Mouse (Mus musculus) left cerebral cortex, adult 8-10 months (tissue): ENCODE data around the gene Slc22a17. TPM values are rescaled to one million over a fixed set of nuclear protein-coding genes. Genes with fewer than 3 reads are reported as not detected.

Source experiments
- DNase-seq, 2 experiments: peaks; one replicate each; pipeline ENCODE4 v3.0.0; 2022; ENCODE audit warnings: low spot score in 2 of 2
- total RNA-seq, 4 experiments: library from RNA; stranded (reverse); gene quantifications; 2 replicates each; pipeline ENCODE4 v1.2.4; 2022

Gene Slc22a17
- total RNA-seq, 4 experiments from 2014 or later: 565 to 622 (median 604) TPM

DNA sequence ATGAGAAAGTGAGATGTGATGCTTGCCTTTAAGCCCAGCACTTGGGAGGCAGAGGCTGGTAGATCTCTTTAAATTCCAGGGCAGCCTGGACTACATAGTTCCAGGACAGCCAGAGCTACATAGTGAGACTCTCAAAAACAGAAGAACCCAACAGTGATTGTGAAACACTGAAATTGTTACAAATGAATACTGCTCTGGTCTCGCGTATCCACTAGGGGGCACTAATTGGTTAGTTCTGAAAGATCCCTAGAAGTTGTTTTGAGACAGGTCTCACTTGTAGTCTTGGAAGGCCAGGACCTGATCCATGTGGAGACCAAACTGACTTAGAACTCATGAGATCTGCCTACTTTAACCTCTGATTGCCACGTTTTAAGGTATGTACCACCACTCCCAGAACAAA, 12.5 kb downstream of the Slc22a17 start:
- peak in 1 of 2 experiments; percentile 58 for DNase-seq

DNA sequence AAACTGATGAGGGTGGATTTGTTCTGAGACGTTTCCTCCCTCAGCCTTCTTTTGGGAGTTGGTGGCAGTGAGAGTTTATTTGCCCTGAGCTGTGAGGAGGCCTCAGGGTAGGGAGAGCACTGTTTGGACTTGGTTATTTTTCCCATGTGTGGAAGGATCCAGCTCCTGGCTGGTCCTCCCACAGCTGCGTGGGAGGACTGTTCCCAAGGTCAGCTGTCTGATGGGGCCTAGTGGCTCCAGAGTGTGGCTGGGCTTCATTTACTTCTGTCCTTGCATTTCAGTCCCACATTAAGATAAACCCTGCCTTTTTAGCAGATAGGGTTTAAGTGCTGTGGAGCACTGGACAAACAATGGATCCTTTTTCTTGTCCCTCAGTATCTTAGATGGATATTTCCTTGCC, 15.5 kb downstream of the Slc22a17 start:
- DNase-seq: no peak

DNA sequence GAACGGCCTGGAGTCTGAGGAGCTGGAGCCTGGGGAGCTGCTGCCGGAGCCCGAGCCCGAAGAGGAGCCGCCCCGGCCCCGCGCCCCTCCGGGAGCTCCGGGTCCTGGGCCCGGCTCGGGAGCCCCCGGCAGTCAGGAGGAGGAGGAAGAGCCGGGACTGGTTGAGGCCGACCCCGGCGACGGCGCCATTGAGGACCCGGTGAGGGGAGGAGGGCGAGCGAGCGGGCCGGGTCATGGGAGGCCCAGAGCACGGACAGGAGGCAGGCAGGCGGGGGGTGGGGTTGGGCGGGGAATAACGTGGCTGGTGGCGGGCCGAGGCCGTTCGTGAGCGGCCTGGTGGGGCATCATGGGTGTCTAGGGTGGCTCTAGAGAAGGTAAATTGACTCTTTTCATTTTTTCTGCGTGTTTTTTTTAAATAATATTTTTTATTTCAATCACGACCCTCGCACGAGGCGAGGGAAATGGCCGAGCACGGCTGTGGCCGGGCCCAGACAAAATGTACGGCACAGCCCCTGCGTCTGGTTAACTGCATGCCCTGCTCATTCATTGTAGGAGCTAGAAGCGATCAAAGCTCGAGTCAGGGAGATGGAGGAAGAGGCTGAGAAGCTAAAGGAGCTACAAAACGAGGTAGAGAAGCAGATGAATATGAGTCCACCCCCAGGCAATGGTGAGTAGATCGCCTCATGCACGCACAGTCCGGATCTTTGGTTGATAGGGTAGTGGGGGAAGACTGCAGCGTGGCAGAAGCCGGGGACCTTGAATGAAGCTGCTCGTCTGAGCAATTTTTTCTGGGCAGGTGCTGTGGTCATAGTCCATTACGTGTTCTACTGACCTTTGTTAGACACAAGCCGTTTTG, 18.4 kb downstream of the Slc22a17 start:
- peak in 1 of 2 experiments; percentile 49 for DNase-seq

DNA sequence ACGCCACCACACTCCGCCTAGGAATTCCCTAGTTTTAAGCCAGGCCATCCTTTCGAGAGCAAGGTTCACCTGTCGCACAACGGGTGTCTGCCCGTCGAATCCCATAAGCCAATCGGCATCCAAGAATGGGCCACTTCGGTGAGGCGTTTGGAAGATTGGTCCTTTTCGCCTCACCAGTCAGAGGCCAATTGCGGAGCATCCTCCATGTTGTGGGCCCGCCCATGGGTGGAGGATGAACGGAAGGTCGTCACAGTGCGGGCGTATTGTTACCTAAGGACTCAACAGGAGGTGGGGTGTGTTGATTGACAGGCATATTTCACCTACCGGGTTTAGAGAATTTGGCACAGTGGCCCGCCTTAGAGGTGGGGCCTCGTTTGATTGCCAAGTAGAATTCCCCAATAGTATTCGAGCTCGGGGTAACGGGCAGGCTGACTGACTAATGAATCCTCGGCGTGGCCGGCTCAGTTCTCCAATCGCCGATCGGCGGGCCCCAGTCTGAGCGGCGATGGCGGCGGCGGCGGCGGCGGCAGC, 19.2 kb downstream of the Slc22a17 start:
- DNase-seq: peak; percentile 97 to 100

DNA sequence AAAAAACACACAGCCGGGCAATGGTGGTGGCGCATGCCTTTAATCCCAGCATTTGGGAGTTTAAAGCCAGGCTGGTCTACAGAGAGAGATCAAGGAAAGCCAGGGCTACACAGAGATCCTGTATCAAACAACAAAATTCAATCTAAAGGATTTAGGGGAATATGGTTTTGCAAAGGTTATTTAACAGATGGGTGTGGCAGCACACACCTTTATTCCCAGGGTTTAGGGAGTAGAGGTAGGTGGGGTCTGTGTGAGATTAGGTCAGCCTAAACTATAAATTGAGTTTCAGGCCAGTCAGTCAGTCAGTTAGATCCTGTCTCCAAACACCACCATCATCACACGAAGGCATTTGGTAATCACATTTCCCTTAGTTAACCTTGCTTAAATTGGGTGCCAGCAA, 20.7 kb downstream of the Slc22a17 start, which contains the start of gene Pabpn1:
TSS of gene Pabpn1 (plus strand) at position 301 of the 400 bp plus-strand sequence.
- no peak for DNase-seq

DNA sequence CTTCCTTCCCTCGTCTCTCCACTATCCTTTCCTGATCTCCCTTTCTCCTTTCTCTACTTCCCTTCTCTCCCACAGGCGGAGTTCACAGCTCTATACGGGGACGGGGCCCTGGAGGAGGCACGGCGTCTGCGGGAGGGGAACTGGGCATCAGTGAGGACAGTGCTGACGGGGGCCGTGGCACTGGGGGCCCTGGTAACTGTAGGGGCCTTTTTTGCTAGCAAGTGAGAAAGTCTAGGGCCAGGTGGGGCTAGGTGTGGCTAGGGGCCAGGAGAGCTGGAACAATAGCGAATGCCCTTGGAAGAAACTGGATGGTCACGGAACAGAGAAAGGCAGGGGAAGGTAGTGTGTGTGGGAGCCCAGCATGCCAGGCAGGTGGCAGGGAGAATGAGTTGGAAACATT, 27.6 kb downstream of the Slc22a17 start:
- no peak for DNase-seq

DNA sequence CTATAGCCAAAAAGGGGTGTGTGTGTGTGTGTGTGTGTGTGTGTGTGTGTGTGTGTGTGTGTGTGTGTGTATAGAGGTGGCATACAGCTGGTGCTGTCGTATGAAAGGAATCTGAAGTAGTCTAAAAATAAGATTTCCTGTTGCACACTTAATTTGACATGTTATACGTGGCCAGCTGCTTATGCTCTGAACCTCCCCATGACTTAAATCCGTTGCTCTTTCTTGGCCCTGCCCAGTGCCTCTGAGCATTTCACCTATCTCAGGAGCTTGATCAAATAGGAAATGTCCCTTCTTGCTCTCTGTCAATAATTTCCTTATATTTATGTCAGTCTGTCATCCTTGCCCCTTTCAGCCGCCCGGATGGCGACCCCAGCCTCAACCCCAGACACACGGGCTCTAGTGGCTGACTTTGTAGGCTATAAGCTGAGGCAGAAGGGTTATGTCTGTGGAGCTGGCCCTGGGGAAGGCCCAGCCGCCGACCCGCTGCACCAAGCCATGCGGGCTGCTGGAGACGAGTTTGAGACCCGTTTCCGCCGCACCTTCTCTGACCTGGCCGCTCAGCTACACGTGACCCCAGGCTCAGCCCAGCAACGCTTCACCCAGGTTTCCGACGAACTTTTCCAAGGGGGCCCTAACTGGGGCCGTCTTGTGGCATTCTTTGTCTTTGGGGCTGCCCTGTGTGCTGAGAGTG, 28.8 kb downstream of the Slc22a17 start:
- DNase-seq: no peak

DNA sequence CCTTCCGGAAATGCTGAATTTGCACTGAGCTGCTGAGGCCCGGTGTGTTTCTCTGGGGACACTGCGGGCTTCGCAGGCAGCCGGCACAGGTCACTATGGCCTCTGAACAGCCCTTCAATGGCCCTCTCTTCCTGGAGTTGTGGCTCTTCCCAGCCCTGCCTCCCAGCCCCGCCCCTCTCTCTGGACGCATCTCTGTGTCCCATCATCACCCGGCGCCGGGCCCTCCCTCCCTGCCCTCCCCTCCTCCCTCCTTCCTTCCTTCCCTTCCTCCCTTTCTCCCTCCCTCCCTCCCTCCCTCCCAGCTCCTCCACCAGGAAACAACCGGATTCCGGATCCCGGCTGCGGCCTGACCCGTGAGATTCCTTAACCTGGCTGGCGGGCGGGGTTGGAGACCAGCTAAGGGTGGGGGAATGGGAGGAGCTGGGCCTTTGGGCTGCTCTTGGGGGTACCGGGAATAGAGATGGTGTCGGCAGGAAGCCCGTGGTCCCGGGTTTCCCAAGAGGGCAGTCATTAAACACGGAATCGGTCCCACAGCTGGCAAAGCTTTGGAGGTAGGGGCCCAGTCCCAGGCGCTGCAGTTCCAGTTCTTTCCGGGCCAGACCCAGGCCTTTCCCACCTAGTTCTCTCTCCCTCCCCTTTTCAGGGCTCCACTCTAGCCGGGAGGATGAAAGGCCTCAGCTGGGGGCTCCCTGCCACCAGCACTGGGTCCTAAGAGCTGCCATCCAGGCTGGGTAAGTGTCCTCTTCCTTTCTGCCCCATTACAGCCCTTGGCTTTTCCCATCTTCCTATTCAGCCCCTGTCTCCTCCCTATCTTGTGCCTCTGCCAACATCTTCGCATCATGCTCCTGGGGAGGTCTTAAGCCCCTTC, 29.5 kb downstream of the Slc22a17 start, which contains the start of the genes Bcl2l2 and Gm20521:
TSS of gene Bcl2l2 (plus strand) at position 224 of the 868 bp plus-strand sequence.
TSS of gene Gm20521 (plus strand) at position 288 of the 868 bp plus-strand sequence.
- peak; percentile 39 to 71 for DNase-seq

DNA sequence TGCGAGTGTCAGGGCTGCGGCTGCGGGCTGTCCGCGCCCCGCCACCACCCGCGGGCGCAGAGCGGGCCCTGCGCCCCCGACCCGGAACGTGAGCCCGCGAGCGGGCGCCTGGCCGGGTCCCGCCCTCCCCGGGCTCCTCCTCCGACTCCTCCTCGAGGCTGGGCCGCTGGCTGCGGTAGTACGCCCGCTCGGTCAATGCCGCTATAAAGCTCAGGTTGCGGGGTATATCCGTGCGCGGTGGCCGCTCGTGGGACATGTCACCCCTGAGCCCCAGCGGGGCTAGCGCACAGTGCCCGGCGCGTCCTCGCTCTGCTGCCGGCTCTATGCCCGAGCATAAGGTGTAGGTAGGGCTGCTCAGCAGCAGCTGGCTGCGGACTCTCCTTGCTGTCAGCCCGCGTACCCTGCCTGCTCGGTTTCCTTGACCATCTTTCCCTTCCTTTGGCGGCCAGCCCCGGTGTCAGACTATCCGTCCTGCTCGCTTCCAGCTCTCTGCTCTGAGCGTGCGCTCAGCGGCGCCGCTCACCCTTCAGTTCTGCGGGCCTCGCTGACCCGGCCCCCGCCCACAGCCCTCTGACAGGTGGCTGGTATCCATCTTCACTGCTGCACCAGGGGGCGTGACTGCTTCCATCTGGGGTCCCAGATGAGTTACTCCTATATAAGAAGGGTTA, 35.8 kb downstream of the Slc22a17 start, which contains the start of gene Ppp1r3e:
TSS of gene Ppp1r3e (minus strand) at position 503 of the 668 bp plus-strand sequence.
- peak; percentile 58 to 60 for DNase-seq

DNA sequence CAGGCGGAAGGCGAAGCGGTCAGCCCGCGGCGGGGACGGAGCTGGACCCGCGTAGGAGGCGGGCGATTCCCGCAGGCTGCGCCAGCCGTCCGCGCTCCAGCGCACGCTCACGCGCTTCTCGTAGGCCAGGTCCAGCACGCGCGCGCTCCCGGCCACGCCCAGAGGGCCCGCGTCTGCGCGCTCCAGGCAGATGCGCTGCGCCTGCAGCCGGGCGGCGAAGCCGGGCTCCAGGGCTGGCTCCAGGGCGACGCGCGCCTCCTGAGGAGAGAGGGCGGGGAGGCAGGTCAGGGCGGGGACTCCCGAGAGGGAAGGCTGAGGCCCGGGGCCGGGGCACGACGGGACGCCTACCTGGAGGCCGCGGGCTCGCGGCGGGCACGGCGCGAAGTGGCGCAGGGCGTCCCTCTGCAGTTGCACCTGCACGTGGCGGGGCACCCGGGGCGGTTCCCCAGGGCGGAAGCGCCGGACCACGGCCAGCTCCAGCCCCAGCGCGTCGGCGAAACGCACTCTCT, 36.3 kb downstream of the Slc22a17 start:
- peak; percentile 79 to 92 for DNase-seq

DNA sequence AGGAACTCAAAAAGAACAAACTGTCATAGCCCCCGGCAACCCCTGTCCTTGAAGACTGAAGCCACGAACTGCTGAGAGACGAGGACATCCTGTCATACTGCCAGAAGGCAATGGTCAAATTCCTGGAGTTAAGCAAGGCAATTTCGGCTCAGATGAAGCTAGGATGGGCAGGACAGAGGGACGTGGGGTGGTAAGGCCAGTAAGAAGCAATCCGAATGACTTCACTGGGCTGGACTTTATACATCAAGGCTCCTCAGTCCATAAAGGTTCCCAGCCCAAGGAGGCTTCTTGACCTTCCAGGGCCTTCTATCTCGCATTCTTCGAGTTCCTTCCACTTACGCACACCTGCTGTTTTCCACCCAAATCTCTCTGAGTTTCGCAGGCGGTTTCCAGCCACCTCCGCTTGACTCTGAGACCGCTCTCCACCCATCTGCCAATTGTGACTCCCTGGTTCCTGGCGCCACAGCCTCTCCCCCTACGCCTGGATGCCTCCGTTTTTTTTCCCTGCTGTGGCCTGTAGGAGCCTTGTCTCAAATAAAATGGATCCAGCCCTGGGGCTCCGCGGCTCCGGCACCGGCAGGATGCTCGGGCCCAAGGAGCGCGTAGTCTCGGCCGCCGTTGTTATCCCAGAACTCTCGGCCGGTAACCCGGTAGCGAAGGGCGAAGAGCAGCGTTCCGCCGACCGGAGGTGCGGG, 36.9 kb downstream of the Slc22a17 start:
- peak in 1 of 2 experiments; percentile 72 for DNase-seq

DNA sequence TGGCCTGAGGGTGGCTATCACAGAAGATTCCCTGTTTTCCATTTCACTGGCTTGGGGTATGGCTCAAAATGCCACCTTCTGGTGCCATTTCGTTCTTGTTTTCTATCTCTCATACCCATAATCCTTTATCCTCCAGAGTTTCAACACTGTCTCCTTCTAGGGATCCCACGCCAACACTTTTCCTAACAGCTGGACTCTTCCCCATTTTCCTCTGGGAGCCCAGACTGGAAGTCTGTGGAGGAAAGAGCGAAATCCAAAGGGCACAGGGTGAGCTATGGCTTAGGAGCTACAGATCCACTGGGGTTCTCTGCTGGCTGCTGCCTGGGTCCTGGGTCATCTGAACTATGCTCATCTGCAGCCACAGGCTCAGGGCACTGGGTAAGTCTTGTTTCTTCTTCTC, 38.8 kb downstream of the Slc22a17 start:
- no peak for DNase-seq

DNA sequence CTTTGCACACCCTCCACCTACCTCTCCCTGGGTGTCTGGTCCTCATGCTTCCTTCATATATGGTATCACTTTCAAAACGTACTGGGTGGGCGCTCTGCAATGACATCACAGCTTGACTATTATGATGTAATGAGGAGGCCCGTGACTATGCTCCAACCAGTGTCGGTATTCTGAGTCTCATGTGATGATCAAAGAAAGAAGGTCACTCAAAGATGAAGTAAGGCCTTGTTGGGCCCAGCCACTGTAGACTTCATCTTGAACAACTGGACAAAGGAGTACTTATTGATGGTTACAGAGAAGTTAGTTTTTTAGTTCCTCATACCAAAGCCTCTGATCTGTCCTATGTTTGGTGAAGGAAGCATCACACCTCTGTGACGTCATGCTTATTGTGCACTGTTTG, 42.1 kb downstream of the Slc22a17 start, which contains the start of gene Homez:
TSS of gene Homez (minus strand) at position 101 of the 400 bp plus-strand sequence.
- no peak for DNase-seq

DNA sequence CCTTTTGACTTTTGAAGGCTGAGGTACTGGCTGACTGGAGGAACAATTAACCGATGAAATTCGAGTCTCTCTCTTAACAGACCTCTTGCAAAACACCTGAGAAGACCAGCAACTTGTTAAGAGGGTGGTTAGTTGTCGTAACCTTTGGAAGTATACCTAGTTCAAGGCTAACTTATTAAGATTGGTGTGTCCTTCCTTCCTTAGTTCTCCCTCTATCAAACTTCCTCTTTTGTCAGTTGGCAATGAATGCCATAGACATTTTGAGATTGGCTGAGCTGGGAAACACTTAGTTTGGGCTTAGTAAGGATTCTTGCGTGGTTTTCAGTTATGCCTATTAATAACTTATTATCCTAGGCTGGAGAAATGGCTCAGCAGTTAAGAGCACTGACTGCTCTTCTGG, 44.9 kb downstream of the Slc22a17 start:
- DNase-seq: no peak

DNA sequence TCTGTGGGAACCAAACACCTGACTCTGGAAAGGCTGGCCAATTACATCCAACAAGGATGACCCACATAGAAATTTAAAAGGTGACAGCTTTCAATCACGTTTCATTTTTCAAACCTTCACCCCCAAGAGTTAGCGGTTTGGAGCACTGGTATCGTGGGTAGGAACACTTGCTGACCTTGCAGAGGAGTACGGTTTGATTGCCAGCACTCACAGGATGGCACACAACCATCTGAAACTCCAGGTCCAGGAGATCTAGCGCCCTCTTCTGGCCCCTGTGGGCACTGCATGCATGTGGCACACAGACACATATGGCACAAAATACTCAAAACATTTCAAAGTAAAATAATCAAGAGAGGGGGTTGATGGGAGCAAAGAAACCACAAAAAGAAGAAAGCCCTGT, 46.0 kb downstream of the Slc22a17 start:
- DNase-seq: no peak

DNA sequence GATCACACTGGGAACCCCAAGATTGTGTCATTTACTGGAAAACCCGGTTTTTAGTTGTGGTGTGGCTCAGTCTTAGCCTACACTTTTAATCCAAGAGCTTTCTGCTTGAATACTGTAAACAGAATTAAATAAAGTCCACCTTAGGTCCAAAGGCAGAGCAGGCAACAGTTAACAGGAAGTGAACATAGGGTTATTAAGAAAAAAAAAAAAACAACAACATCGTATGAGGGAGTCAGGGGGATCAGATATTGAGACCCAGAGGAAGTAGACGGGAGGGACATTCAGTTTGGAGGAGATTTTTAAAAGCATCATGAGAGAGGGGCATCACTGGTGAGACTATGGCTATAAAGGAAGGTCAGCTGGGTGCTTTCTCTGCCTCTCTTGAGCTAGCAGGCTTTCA, 46.7 kb downstream of the Slc22a17 start:
- DNase-seq: no peak

DNA sequence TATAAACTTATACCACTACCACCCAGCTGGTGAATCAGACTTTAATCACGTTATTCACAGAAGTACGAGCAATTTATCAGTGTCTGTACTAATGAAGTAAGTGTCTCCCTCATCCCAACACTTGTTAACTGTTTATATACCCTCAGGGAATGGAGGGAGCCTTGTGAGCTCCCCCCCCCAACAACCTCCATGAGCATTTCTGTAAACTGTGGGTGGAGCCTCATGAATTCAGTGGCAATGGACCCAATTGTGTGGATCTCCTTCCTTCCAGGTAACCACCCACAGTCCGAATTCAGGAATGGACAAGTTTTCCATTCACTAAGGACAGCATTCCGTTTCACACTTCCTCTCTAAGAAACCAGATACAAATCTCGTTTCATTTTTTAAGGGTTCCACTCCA, 47.3 kb downstream of the Slc22a17 start:
- DNase-seq: no peak

DNA sequence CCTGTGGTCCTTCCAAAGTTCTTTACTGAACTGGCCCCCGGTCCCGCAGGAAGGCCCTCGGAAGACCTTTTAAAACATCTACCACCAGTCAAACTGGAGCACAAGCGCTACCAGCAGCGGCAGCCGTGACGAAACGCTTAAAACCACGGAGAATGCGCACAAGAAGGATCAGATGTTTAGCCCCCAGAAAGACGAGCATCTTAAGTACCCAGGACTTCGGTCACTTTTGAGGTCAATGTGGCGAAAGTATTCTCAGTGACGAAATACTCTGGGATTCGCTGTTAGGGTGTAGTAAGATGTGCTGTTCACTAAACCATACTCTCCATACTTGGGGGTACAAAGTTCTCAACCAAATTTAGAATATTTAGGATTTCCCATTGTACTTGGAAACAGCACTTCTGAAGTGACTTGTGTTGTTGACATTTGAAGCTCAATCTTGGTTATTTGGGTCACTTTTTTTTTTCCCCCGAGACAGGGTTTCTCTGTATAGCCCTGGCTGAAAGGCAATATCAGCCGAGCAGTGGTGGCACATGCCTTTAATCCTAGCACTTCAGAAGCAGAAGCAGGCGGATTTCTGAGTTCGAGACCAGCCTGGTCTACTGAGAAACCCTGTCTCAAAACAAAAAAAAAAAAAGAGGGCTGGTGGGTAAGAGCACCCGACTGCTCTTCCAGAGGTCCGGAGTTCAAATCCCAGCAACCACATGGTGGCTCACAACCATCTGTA, 48.5 kb downstream of the Slc22a17 start:
- DNase-seq: no peak
